Mouse (Mus musculus) CH12.LX (cell line): ENCODE results near the gene Vps37c.

Source experiments
- CTCF ChIP-seq, 2 experiments: IDR thresholded peaks in 1 of 2; conservative IDR thresholded peaks in 1 of 2; 2 replicates each; pipeline ENCODE4 v1.5.1; 2011 to 2012; ENCODE audit warnings: low read depth in 2 of 2, low read length in 2 of 2, improper control_type of control experiment in 1 of 2, inconsistent platforms in 1 of 2, mild to moderate bottlenecking in 1 of 2, moderate library complexity in 1 of 2
- ELF1 ChIP-seq: IDR thresholded peaks from 2 replicates; pipeline ENCODE4 v1.6.1; 2014; ENCODE audit warnings: low read depth, mild to moderate bottlenecking, inconsistent platforms, low read length, improper control_type of control experiment
- EP300 ChIP-seq: IDR thresholded peaks from 2 replicates; pipeline ENCODE4 v1.6.1; 2011; ENCODE audit warnings: low read length, improper control_type of control experiment
- IRF4 ChIP-seq: IDR thresholded peaks from 2 replicates; pipeline ENCODE4 v1.6.1; 2014; ENCODE audit warnings: low read depth, mild to moderate bottlenecking, inconsistent platforms, low read length, improper control_type of control experiment
- KAT2A ChIP-seq: IDR thresholded peaks from 2 replicates; pipeline ENCODE4 v1.6.1; 2012; ENCODE audit warnings: low read length, improper control_type of control experiment, inconsistent platforms; ENCODE audit not compliant: insufficient replicate concordance
- MYC ChIP-seq: IDR thresholded peaks from 2 replicates; pipeline ENCODE4 v1.6.1; 2011; ENCODE audit warnings: low read depth, mild to moderate bottlenecking, improper control_type of control experiment, low read length
- PAX5 ChIP-seq: IDR thresholded peaks from 2 replicates; pipeline ENCODE4 v1.6.1; 2012; ENCODE audit warnings: low read length, inconsistent platforms, mixed read lengths
- POLR2A ChIP-seq: IDR thresholded peaks from 2 replicates; pipeline ENCODE4 v1.6.1; 2011; ENCODE audit warnings: low read depth, mild to moderate bottlenecking, improper control_type of control experiment, low read length
- RCOR1 ChIP-seq: conservative IDR thresholded peaks from 2 replicates; pipeline ENCODE4 v1.6.1; 2012; ENCODE audit warnings: low read depth, mild to moderate bottlenecking, inconsistent platforms, low read length, improper control_type of control experiment

DNA sequence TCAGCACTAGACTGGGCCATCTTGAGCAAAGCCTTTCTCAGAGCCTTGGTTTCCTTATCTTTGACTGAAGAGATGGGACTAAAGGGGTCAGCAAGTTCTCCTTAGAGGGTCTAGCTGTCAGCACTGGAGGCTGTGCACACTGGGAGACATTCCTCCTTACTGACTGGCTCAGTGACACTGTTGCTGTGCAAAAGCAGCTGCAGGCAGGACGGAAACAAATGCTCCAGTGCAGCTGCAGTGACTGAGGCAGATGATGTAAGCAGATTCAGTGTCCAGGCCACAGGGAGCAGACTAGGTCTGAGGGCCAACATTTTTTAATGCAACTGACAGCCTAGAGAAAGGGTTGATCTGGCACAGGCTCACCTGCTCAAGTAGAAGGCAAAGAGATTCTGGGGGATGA, 15.3 kb upstream of the Vps37c start:
- TF ChIP-seq MYC (no peak), PAX5 (no peak), RCOR1 (no peak), POLR2A (no peak), EP300 (no peak), IRF4 (no peak), CTCF (conservative IDR thresholded peaks at IDR 0.05 in 1 of 2, IDR thresholded peaks at IDR 0.05 in 1 of 2; ENCODE audit: low read depth in 2 of 2, low read length in 2 of 2) (no peak), KAT2A (no peak), ELF1 (no peak)
